Mouse (Mus musculus) myocyte (in vitro differentiated cells): ENCODE measurements around the gene Cda.

Experiments
- E2F4 ChIP-seq: IDR thresholded peaks from one replicate; pipeline ENCODE4 v1.6.1; 2011; ENCODE audit warnings: mild to moderate bottlenecking, control low read depth, moderate library complexity; ENCODE audit not compliant: insufficient read depth
- MAX ChIP-seq: IDR thresholded peaks from one replicate; pipeline ENCODE4 v1.6.1; 2011; ENCODE audit warnings: low read depth, mild to moderate bottlenecking, control low read depth
- MYOD1 ChIP-seq, 3 experiments: IDR thresholded peaks; one replicate each; pipeline ENCODE4 v1.6.1; 2011; ENCODE audit warnings: control low read depth in 2 of 3, low read depth in 2 of 3, mild to moderate bottlenecking in 2 of 3, moderate library complexity in 1 of 3; ENCODE audit not compliant: insufficient read length in 2 of 3, control insufficient read depth in 1 of 3
- POLR2A ChIP-seq: IDR thresholded peaks from one replicate; pipeline ENCODE4 v1.6.1; 2011; ENCODE audit warnings: low read depth, mild to moderate bottlenecking, control low read depth, moderate library complexity; ENCODE audit not compliant: insufficient read length
- TCF12 ChIP-seq: IDR thresholded peaks from one replicate; pipeline ENCODE4 v1.6.1; 2011; ENCODE audit warnings: mild to moderate bottlenecking, control low read depth; ENCODE audit not compliant: poor library complexity, insufficient read depth, severe bottlenecking
- TCF3 ChIP-seq: IDR thresholded peaks from one replicate; pipeline ENCODE4 v1.6.1; 2011; ENCODE audit warnings: low read depth, control low read depth; ENCODE audit not compliant: insufficient read length
- USF1 ChIP-seq: IDR thresholded peaks from one replicate; pipeline ENCODE4 v1.6.1; 2011; ENCODE audit warnings: low read depth, mild to moderate bottlenecking, control low read depth, moderate library complexity

GRCm38 (mm10) chr4:138320711-138321110, 47.1 kb downstream of the Cda start:
- no peak for TF ChIP-seq E2F4
- no peak for TF ChIP-seq POLR2A
- no peak for TF ChIP-seq USF1
- TF ChIP-seq TCF12: no peak
- TF ChIP-seq MYOD1 (IDR thresholded peaks at IDR 0.05; ENCODE audit: control insufficient read depth in 1 of 3, insufficient read length in 2 of 3, low read depth in 2 of 3): no peak
- no peak for TF ChIP-seq MAX
- no peak for TF ChIP-seq TCF3
